Mouse (Mus musculus) limb, embryonic 12.5 days (tissue): ENCODE data around the gene Clcn2. TPM values are rescaled to one million over a fixed set of nuclear protein-coding genes. Genes with fewer than 3 reads are reported as not detected.
A peak's percentile ranks its signal among the peaks of the same experiment; 100 is the strongest.

Source experiments
- ATAC-seq: fragments of 200-750 bp; cut with Nextera tagmentation; 2 replicates; pipeline ENCODE4 v1.8.0; 2017; ENCODE audit warnings: low read depth, moderate TSS enrichment; ENCODE audit not compliant: insufficient number of reproducible peaks, insufficient read depth, low FRiP score, low TSS enrichment
- H3K27ac ChIP-seq: fragments of 300-500 bp; sonication (generic); 2 replicates; pipeline ENCODE4 v1.5.1; 2016; ENCODE audit warnings: mild to moderate bottlenecking, moderate library complexity
- H3K27me3 ChIP-seq: fragments of 300-500 bp; sonication (generic); 2 replicates; pipeline ENCODE4 v1.6.1; 2016; ENCODE audit warnings: mild to moderate bottlenecking, moderate library complexity
- H3K36me3 ChIP-seq: fragments of 300-500 bp; sonication (generic); 2 replicates; pipeline ENCODE4 v1.6.1; 2016; ENCODE audit warnings: mild to moderate bottlenecking, moderate library complexity
- H3K4me1 ChIP-seq: fragments of 300-500 bp; sonication (generic); replicated peaks from 2 replicates; pipeline ENCODE4 v1.6.1; 2016
- H3K4me2 ChIP-seq: fragments of 300-500 bp; sonication (generic); 2 replicates; pipeline ENCODE4 v1.6.1; 2016; ENCODE audit warnings: mild to moderate bottlenecking, moderate library complexity
- H3K4me3 ChIP-seq: fragments of 300-500 bp; sonication (generic); replicated peaks from 2 replicates; pipeline ENCODE4 v1.5.1; 2016; ENCODE audit warnings: mild to moderate bottlenecking
- H3K9ac ChIP-seq: fragments of 300-500 bp; sonication (generic); replicated peaks from 2 replicates; pipeline ENCODE4 v1.6.1; 2016; ENCODE audit warnings: mild to moderate bottlenecking, moderate library complexity
- H3K9me3 ChIP-seq: fragments of 300-500 bp; sonication (generic); 2 replicates; pipeline ENCODE4 v1.6.1; 2016; ENCODE audit warnings: mild to moderate bottlenecking, moderate library complexity
- WGBS: fragments of 180-500 bp; shearing (Covaris S2); methylation state at CpG from one replicate; pipeline ENCODE4 v1.1.7; 2016; 5-methylcytosine and 5-hydroxymethylcytosine counted together
- polyA plus RNA-seq: library from polyadenylated mRNA; unstranded; fragments of >200 nt; fragmentation: Nextera tagmentation; extraction: Ambion mirVana; gene quantifications from 2 replicates; pipeline ENCODE4 v1.2.1, GENCODE M21; 2016

Gene Clcn2
- polyA plus RNA-seq, 1 experiment from 2014 or later, result 31.1 TPM

GRCm38 (mm10) chr16:20710370-20710769, 7.2 kb downstream of the Clcn2 start:
- H3K36me3 ChIP-seq, result peaks cover 82% of the 10 kb centered on the region

DNA sequence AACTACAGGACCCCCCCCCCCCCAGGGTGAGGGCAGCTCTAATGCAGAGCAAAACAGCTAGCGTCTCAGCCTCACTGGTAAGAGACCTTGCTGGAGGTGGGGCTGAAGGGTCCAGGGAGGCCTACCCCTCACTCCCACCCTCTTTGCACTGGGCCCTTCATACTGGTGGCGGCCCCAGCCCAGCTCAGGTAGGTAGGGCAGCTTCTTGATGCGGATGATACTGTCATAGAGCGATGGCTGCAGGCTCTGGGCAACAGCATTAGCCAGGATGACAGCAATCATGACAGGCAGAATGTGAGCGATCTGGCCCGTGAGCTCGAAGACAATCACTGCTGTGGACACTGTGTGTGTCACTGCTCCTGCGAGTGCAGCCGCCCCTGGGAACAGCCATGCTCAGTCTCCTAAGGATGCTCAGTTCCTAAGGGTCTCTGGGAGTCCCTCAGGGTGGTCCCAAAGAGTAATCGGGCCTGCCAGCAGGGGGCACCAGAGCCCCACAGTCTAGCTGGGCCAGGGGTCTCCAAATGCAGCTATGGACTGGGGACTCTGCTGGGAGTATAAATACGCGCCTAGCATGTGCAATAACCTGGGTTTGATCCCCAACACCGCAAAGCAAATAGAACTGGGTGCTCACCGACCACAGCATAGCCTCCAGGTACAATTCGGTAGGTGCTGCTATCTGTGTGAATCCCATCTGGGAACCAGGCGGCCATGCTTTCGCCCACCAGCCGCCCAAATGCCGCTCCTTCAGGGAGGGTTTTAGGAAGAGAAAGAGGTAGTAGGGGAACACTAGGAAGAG, 8.4 kb downstream of the Clcn2 start:
- H3K9ac ChIP-seq, result no peak overlapping the region
- no peak overlapping the region for H3K4me2 ChIP-seq
- H3K27ac ChIP-seq, result no peak overlapping the region
- WGBS, result 79% methylated on average over 19 of the region's 19 CpGs
- peaks cover 6% of the 10 kb centered on the region for H3K4me1 ChIP-seq
- H3K4me3 ChIP-seq, result no peak overlapping the region
- ATAC-seq, result peak; percentile 46
- H3K36me3 ChIP-seq, result peaks cover 93% of the 10 kb centered on the region
- no peaks in the 10 kb centered on the region for H3K27me3 ChIP-seq
- H3K9me3 ChIP-seq, result no peaks in the 10 kb centered on the region

More at GRCm38 (mm10) chr16:20710370-20710769, 7.2 kb downstream of the Clcn2 start:
- Histone ChIP-seq H3K9ac (no peak overlapping the region), H3K4me1 (peaks cover 19% of the 10 kb centered on the region), H3K4me3 (no peak overlapping the region), H3K9me3 (no peaks in the 10 kb centered on the region), H3K27ac (no peak overlapping the region), H3K4me2 (no peak overlapping the region), H3K27me3 (no peaks in the 10 kb centered on the region)
- WGBS, result 93% methylated on average over 11 of the region's 11 CpGs
- no peak for ATAC-seq

DNA sequence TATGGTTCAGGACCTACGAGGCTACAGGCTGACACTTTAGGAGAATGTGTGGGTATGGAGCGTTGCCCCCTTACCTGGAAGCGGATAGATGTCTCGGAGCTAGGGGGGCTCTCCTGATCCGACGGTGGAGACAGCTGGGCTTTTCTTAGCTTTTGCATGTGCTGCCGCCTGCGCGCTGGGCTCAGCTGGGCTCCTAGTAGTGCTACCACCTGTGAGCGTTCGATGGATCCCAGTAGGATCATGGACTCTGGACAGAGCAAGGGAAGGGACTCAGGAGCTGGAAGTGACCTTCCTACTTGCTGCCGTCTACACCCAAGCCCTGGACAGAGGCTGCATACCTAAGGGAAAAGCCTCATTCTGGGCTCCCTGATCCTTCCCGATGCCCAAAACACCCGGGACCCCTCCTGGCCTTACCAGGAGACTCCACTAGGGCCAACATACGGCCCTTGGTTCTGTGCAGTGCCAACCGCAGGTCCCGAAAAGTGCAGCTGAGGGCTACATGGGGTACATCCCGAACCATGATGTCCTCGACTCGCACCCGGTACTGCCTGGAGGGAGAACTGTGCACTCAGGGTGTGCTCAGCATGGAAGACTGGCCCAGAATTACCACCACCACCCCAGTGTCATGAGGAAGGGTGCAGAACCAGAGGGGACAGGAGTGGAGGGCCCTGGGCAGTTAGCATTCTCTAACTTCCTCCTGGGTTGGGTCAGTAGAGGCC, 9.2 kb downstream of the Clcn2 start:
- H3K4me3 ChIP-seq, result no peak overlapping the region
- no peaks in the 10 kb centered on the region for H3K4me1 ChIP-seq
- H3K36me3 ChIP-seq, result peaks cover 95% of the 10 kb centered on the region
- no peak overlapping the region for H3K4me2 ChIP-seq
- no peak for ATAC-seq
- H3K9ac ChIP-seq, result no peak overlapping the region
- H3K27ac ChIP-seq, result no peak overlapping the region
- no peaks in the 10 kb centered on the region for H3K9me3 ChIP-seq
- no peaks in the 10 kb centered on the region for H3K27me3 ChIP-seq
- WGBS, result 91% methylated on average over 21 of the region's 21 CpGs

GRCm38 (mm10) chr16:20706407-20707055, 11.0 kb downstream of the Clcn2 start:
- Histone ChIP-seq H3K36me3 (peaks cover 81% of the 10 kb centered on the region), H3K4me3 (no peak overlapping the region), H3K4me1 (peaks cover 12% of the 10 kb centered on the region), H3K27ac (no peak overlapping the region), H3K4me2 (no peak overlapping the region), H3K9me3 (no peaks in the 10 kb centered on the region), H3K9ac (no peak overlapping the region), H3K27me3 (no peaks in the 10 kb centered on the region)
- no peak for ATAC-seq
- 93% methylated on average over 2 of the region's 2 CpGs for WGBS

DNA sequence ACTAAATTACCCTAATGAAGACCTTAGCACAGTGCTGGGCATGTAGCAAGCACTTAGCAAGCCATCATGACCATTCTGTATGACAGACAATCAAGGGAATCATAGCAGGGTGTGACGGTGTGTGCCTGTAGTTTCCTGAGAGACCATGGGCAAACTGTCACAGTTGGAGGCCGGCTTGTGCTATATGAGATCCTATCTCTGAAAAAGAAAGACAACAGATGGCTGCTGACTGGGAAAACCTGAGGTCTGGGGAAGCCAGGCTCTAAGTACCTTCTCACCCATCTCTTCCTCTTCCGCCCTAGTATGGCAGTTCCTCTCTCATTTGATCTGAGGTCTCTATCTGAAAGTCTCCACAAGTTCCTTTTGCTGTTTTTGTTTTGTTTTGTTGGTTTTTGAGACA, 11.8 kb downstream of the Clcn2 start:
- no peak overlapping the region for H3K4me2 ChIP-seq
- H3K9ac ChIP-seq, result no peak overlapping the region
- peaks cover 16% of the 10 kb centered on the region for H3K4me1 ChIP-seq
- no peak for ATAC-seq
- H3K9me3 ChIP-seq, result no peaks in the 10 kb centered on the region
- no peak overlapping the region for H3K27ac ChIP-seq
- H3K36me3 ChIP-seq, result peaks cover 74% of the 10 kb centered on the region
- no peaks in the 10 kb centered on the region for H3K27me3 ChIP-seq
- WGBS, result 88% methylated on average over 3 of the region's 3 CpGs
- H3K4me3 ChIP-seq, result no peak overlapping the region

- no peak for ATAC-seq
- Histone ChIP-seq H3K4me1 (peaks cover 30% of the 10 kb centered on the region), H3K9me3 (no peaks in the 10 kb centered on the region), H3K27me3 (no peaks in the 10 kb centered on the region), H3K9ac (no peak overlapping the region), H3K4me3 (no peak overlapping the region), H3K27ac (no peak overlapping the region), H3K4me2 (no peak overlapping the region), H3K36me3 (peaks cover 60% of the 10 kb centered on the region)
- 81% methylated on average over 6 of the region's 6 CpGs for WGBS
Measured at GRCm38 (mm10) chr16:20703699-20704400, 13.7 kb downstream of the Clcn2 start.

GRCm38 (mm10) chr16:20703071-20703470, 14.5 kb downstream of the Clcn2 start:
- Histone ChIP-seq H3K9ac (no peak overlapping the region), H3K36me3 (peaks cover 52% of the 10 kb centered on the region), H3K4me1 (peaks cover 30% of the 10 kb centered on the region), H3K4me3 (no peak overlapping the region), H3K27me3 (no peaks in the 10 kb centered on the region), H3K9me3 (no peaks in the 10 kb centered on the region), H3K4me2 (no peak overlapping the region), H3K27ac (no peak overlapping the region)
- ATAC-seq, result no peak
- WGBS, result 92% methylated on average over 10 of the region's 10 CpGs

- Histone ChIP-seq H3K36me3 (peaks cover 46% of the 10 kb centered on the region), H3K4me2 (0 out of 2 replicates have a peak overlapping the region, but pooled peaks have one; percentile 36), H3K9me3 (no peaks in the 10 kb centered on the region), H3K9ac (no peak overlapping the region), H3K27ac (peak overlapping the region; percentile 81), H3K27me3 (no peaks in the 10 kb centered on the region), H3K4me3 (no peak overlapping the region), H3K4me1 (peaks cover 30% of the 10 kb centered on the region)
- ATAC-seq, result peak; percentile 53; the same call in 1 of the 2 replicates
- 10% methylated on average over 8 of the region's 8 CpGs for WGBS
Measured at GRCm38 (mm10) chr16:20702522-20702893, 15.0 kb downstream of the Clcn2 start.

DNA sequence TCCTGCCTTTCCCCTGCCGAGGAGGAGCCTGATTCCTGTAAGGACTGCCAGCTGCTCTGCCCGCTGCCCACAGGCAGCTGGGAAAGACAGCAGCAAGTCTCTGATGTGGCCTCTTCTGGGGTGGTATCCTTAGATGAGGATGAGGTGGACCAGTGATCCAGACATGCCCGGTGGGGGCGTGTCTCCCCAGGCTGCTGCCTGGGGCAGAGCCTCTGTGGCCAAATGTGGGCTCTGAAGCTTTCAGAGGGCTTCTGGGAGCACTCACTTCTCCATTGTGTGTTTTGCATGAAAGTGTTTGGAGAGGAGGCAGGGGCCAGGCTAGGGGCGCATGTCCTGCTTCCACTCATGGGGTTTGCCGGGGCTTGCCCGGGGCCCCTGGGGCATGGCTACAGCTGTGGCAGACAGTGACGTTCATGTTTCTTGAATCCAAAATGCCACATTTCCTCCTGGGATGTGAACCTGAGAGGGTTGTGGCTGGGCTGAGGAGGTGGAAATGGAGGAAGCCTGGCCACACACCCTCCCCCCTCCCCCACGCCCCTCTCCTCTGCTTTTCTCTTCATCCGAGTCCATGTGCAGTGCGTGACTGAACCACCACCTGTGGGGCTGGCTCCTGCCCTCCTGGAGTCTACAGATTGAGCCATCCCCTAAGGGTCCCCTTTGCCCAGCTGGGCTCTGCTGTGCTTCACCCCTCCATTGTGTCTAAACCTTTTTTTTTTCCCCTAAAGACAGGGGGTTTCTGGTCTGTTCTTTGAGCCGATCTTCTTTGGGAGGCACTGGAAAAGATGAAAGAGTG, 15.6 kb downstream of the Clcn2 start:
- H3K4me1 ChIP-seq, result peaks cover 30% of the 10 kb centered on the region
- H3K36me3 ChIP-seq, result peaks cover 40% of the 10 kb centered on the region
- no peaks in the 10 kb centered on the region for H3K27me3 ChIP-seq
- H3K4me2 ChIP-seq, result peak overlapping the region; percentile 36
- no peaks in the 10 kb centered on the region for H3K9me3 ChIP-seq
- peak; percentile 39; the same call in 1 of the 2 replicates for ATAC-seq
- WGBS, result 15% methylated on average over 12 of the region's 12 CpGs
- peak overlapping the region; percentile 37; the same call in 1 of the 2 replicates for H3K9ac ChIP-seq
- peak overlapping the region; percentile 13; the same call in 1 of the 2 replicates for H3K4me3 ChIP-seq
- H3K27ac ChIP-seq, result peak overlapping the region; percentile 81

- H3K4me3 ChIP-seq, result no peak overlapping the region
- H3K27ac ChIP-seq, result peak overlapping the region; percentile 81
- no peak; the same call in 1 of the 2 replicates for ATAC-seq
- no peaks in the 10 kb centered on the region for H3K9me3 ChIP-seq
- WGBS, result 45% methylated on average over 7 of the region's 7 CpGs
- peaks cover 34% of the 10 kb centered on the region for H3K4me1 ChIP-seq
- H3K4me2 ChIP-seq, result peak overlapping the region; percentile 36
- H3K27me3 ChIP-seq, result peaks cover 4% of the 10 kb centered on the region; the same call in 1 of the 2 replicates
- H3K9ac ChIP-seq, result peak overlapping the region; percentile 37; the same call in 1 of the 2 replicates
- H3K36me3 ChIP-seq, result peaks cover 34% of the 10 kb centered on the region
Measured at GRCm38 (mm10) chr16:20701316-20701715, 16.2 kb downstream of the Clcn2 start.
